In genomic region chr5:39643260-39643923, GRCm38 (mm10) we compare ENCODE assay signal across 9 mouse cellular contexts.
DNase-seq lines count a peak whose midpoint lies in the region; ATAC-seq lines count a peak whose summit lies in the region.
"Had no signal": no experiment of that assay in that cellular context is flagged by ENCODE, and none has a peak within 500 bp of the region (broad histone marks: within the 10 kb centered on the region; RNA-seq: fewer than 3 reads in every experiment).

No protein-coding gene starts in this region.

- H3K36me3 ChIP-seq in heart, embryonic 13.5 days, result no peaks in the 10 kb centered on the region
- H3K36me3 ChIP-seq in forebrain, embryonic 15.5 days, result no peaks in the 10 kb centered on the region
- H3K36me3 ChIP-seq in limb, embryonic 15.5 days, result no peaks in the 10 kb centered on the region
- H3K36me3 ChIP-seq: G1E had no signal

- H3K4me2 ChIP-seq in heart, embryonic 13.5 days, result peak overlapping the region; percentile 99
- H3K4me2 ChIP-seq in forebrain, embryonic 15.5 days (replicated peaks), result peak overlapping the region; percentile 94
- H3K4me2 ChIP-seq in limb, embryonic 15.5 days, result peak overlapping the region; percentile 93

- ATAC-seq in heart, embryonic 13.5 days (ENCODE audit: extremely low read depth, insufficient number of reproducible peaks, low FRiP score, low TSS enrichment), result no peak
- no peak for ATAC-seq in forebrain, embryonic 15.5 days (replicated peaks)
- ATAC-seq in limb, embryonic 15.5 days (ENCODE audit: insufficient number of reproducible peaks, low FRiP score, low TSS enrichment, low read depth), result no peak

- H3K4me1 ChIP-seq in heart, embryonic 13.5 days, result peaks cover 18% of the 10 kb centered on the region
- H3K4me1 ChIP-seq in brown adipose tissue, adult 24 weeks (ENCODE audit: control insufficient read depth, insufficient read depth, insufficient read length, low read length), result no peaks in the 10 kb centered on the region
- H3K4me1 ChIP-seq in forebrain, embryonic 15.5 days, result peaks cover 39% of the 10 kb centered on the region
- peaks cover 29% of the 10 kb centered on the region for H3K4me1 ChIP-seq in limb, embryonic 15.5 days

- peak overlapping the region; percentile 76 for H3K4me3 ChIP-seq in heart, embryonic 13.5 days
- H3K4me3 ChIP-seq in brown adipose tissue, adult 24 weeks (ENCODE audit: insufficient read depth, low read depth, low read length), result peak overlapping the region; percentile 65
- peak overlapping the region; percentile 87 for H3K4me3 ChIP-seq in forebrain, embryonic 15.5 days
- H3K4me3 ChIP-seq in limb, embryonic 15.5 days, result peak overlapping the region; percentile 60

- no peak for DNase-seq in heart, postnatal 25 days (ENCODE audit: low spot score)
- peak; percentile 64 for DNase-seq in right cerebral cortex, postnatal 25 days
- DNase-seq in gastrocnemius, adult 8-10 months (ENCODE audit: low spot score in 2 of 2), result no peak
- DNase-seq in adrenal gland, postnatal 14 days, result no peak

- H3K27ac ChIP-seq in heart, embryonic 13.5 days (replicated peaks), result no peak overlapping the region
- no peak overlapping the region for H3K27ac ChIP-seq in brown adipose tissue, adult 24 weeks (replicated peaks; ENCODE audit: low read depth, low read length)
- peak overlapping the region; percentile 56 for H3K27ac ChIP-seq in forebrain, embryonic 15.5 days (replicated peaks)
- H3K27ac ChIP-seq in limb, embryonic 15.5 days, result no peak overlapping the region

- H3K9me3 ChIP-seq in heart, embryonic 13.5 days, result no peaks in the 10 kb centered on the region
- H3K9me3 ChIP-seq in forebrain, embryonic 15.5 days, result no peaks in the 10 kb centered on the region
- no peaks in the 10 kb centered on the region for H3K9me3 ChIP-seq in limb, embryonic 15.5 days

- peak overlapping the region; percentile 80 for H3K9ac ChIP-seq in heart, embryonic 13.5 days
- H3K9ac ChIP-seq in forebrain, embryonic 15.5 days (replicated peaks), result peak overlapping the region; percentile 87
- no peak overlapping the region for H3K9ac ChIP-seq in limb, embryonic 15.5 days

- intact Hi-C loops in heart, postnatal 25 days (cut with DNase I), result loop anchor here (5.0 to 10.0 kb wide), 5 partner anchors 191 to 509 kb away; no protein-coding TSS in a partner anchor

- WGBS in heart, embryonic 13.5 days, result 4% methylated on average over 22 of the region's 22 CpGs
- WGBS in forebrain, embryonic 15.5 days, result 3% methylated on average over 22 of the region's 22 CpGs
- WGBS in limb, embryonic 15.5 days, result 3% methylated on average over 22 of the region's 22 CpGs

- H3K27me3 ChIP-seq in heart, embryonic 13.5 days (replicated peaks), result peaks cover 48% of the 10 kb centered on the region
- H3K27me3 ChIP-seq in forebrain, embryonic 15.5 days, result no peaks in the 10 kb centered on the region
- H3K27me3 ChIP-seq in limb, embryonic 15.5 days, result peaks cover 39% of the 10 kb centered on the region
